ENCODE assay signal across 8 mouse cellular contexts in genomic region chr14:51082599-51083581, GRCm38 (mm10). TPM values are rescaled to one million over a fixed set of nuclear protein-coding genes. Genes with fewer than 3 reads are reported as not detected.
DNase-seq lines count a peak whose midpoint lies in the region; ATAC-seq lines count a peak whose summit lies in the region.

No protein-coding gene starts in this region.

- no peaks in the 10 kb centered on the region for H3K27me3 ChIP-seq in intestine, embryonic 14.5 days (replicated peaks; ENCODE audit: control insufficient read depth, insufficient read depth, low read length)
- peaks cover 30% of the 10 kb centered on the region for H3K27me3 ChIP-seq in limb, embryonic 15.5 days
- H3K27me3 ChIP-seq in midbrain, embryonic 14.5 days (ENCODE audit: control insufficient read depth, insufficient read depth, low read length), result peaks cover 15% of the 10 kb centered on the region
- H3K27me3 ChIP-seq in stomach, embryonic 15.5 days (replicated peaks), result no peaks in the 10 kb centered on the region

- no peaks in the 10 kb centered on the region; the same call in 1 of the 2 replicates for H3K4me1 ChIP-seq in intestine, embryonic 14.5 days (replicated peaks; ENCODE audit: control insufficient read depth, insufficient read depth, low read length)
- H3K4me1 ChIP-seq in limb, embryonic 15.5 days, result peaks cover 8% of the 10 kb centered on the region; the same call in 1 of the 2 replicates
- H3K4me1 ChIP-seq in midbrain, embryonic 14.5 days (ENCODE audit: control insufficient read depth, insufficient read depth, low read length), result 0 out of 2 replicates have a peak, but pooled peaks cover 10% of the 10 kb centered on the region
- 0 out of 2 replicates have a peak, but pooled peaks cover 3% of the 10 kb centered on the region for H3K4me1 ChIP-seq in stomach, embryonic 15.5 days

- DNase-seq in urinary bladder, adult 18-20 months (ENCODE audit: low spot score in 2 of 2), result peak; percentile 39 to 59
- DNase-seq in urinary bladder, postnatal 10 days (ENCODE audit: low spot score), result no peak
- DNase-seq in cerebellum, adult 9-10 months, result peak; percentile 71
- peak; percentile 33 for DNase-seq in gastrocnemius, postnatal 14 days
- DNase-seq in intestine, embryonic 14.5 days (ENCODE audit: low spot score), result peak; percentile 80
- DNase-seq in midbrain, embryonic 14.5 days, result peak; percentile 69

- intact Hi-C loops in gastrocnemius, postnatal 14 days (cut with DNase I; ENCODE audit: low total_unique reads), result no loop called here

- H3K9ac ChIP-seq in intestine, embryonic 14.5 days (ENCODE audit: low read length), result peak overlapping the region; percentile 28
- H3K9ac ChIP-seq in limb, embryonic 15.5 days, result peak overlapping the region; percentile 39; the same call in 1 of the 2 replicates
- H3K9ac ChIP-seq in midbrain, embryonic 14.5 days (replicated peaks; ENCODE audit: low read length), result peak overlapping the region; percentile 48
- H3K9ac ChIP-seq in stomach, embryonic 15.5 days, result peak overlapping the region; percentile 3; the same call in 1 of the 2 replicates

- no peaks in the 10 kb centered on the region for H3K9me3 ChIP-seq in intestine, embryonic 14.5 days (ENCODE audit: control insufficient read depth, low read length)
- H3K9me3 ChIP-seq in limb, embryonic 15.5 days, result no peaks in the 10 kb centered on the region
- no peaks in the 10 kb centered on the region for H3K9me3 ChIP-seq in midbrain, embryonic 14.5 days (ENCODE audit: control insufficient read depth, low read length)
- no peaks in the 10 kb centered on the region for H3K9me3 ChIP-seq in stomach, embryonic 15.5 days

- peak overlapping the region; percentile 64 for H3K4me2 ChIP-seq in intestine, embryonic 14.5 days (ENCODE audit: low read length)
- peak overlapping the region; percentile 81 for H3K4me2 ChIP-seq in limb, embryonic 15.5 days
- peak overlapping the region; percentile 69 for H3K4me2 ChIP-seq in midbrain, embryonic 14.5 days (ENCODE audit: low read length)
- H3K4me2 ChIP-seq in stomach, embryonic 15.5 days, result peak overlapping the region; percentile 73

- no peaks in the 10 kb centered on the region for H3K36me3 ChIP-seq in intestine, embryonic 14.5 days (ENCODE audit: control insufficient read depth, insufficient read depth, low read length)
- no peaks in the 10 kb centered on the region for H3K36me3 ChIP-seq in limb, embryonic 15.5 days
- no peaks in the 10 kb centered on the region for H3K36me3 ChIP-seq in midbrain, embryonic 14.5 days (ENCODE audit: control insufficient read depth, insufficient read depth, low read length)
- H3K36me3 ChIP-seq in stomach, embryonic 15.5 days, result no peaks in the 10 kb centered on the region

- WGBS in intestine, embryonic 14.5 days, result 3% methylated on average over 37 of the region's 40 CpGs
- 2% methylated on average over 40 of the region's 40 CpGs for WGBS in limb, embryonic 15.5 days
- WGBS in midbrain, embryonic 14.5 days, result 3% methylated on average over 39 of the region's 40 CpGs
- WGBS in stomach, embryonic 15.5 days, result 3% methylated on average over 40 of the region's 40 CpGs

- H3K27ac ChIP-seq in intestine, embryonic 14.5 days (ENCODE audit: low read depth), result no peak overlapping the region
- H3K27ac ChIP-seq in limb, embryonic 15.5 days, result no peak overlapping the region
- no peak overlapping the region for H3K27ac ChIP-seq in midbrain, embryonic 14.5 days (replicated peaks; ENCODE audit: low read depth, low read length)
- H3K27ac ChIP-seq in stomach, embryonic 15.5 days, result peak overlapping the region; percentile 36; the same call in 1 of the 2 replicates

- ATAC-seq in intestine, embryonic 14.5 days (replicated peaks; ENCODE audit: low FRiP score, low TSS enrichment, low read depth), result peak; percentile 67
- ATAC-seq in limb, embryonic 15.5 days (ENCODE audit: insufficient number of reproducible peaks, low FRiP score, low TSS enrichment, low read depth), result peak; percentile 53
- peak; percentile 78 for ATAC-seq in midbrain, embryonic 14.5 days (ENCODE audit: low FRiP score, low TSS enrichment)
- ATAC-seq in stomach, embryonic 15.5 days (ENCODE audit: insufficient read depth, low FRiP score, low read depth), result peak; percentile 37; the same call in 1 of the 2 replicates

- H3K4me3 ChIP-seq in intestine, embryonic 14.5 days (ENCODE audit: low read depth, low read length), result peak overlapping the region; percentile 55
- peak overlapping the region; percentile 48 for H3K4me3 ChIP-seq in limb, embryonic 15.5 days
- peak overlapping the region; percentile 43 for H3K4me3 ChIP-seq in midbrain, embryonic 14.5 days (replicated peaks; ENCODE audit: low read depth, low read length)
- peak overlapping the region; percentile 55 for H3K4me3 ChIP-seq in stomach, embryonic 15.5 days (replicated peaks)

RNA-seq across cellular contexts. Expression of gene Rnase4, which starts 8.0 kb away (rescaled TPM):
- total RNA-seq in gastrocnemius, postnatal 14 days (2021), result 10 to 100 TPM; 46.5 to 51.1 TPM
- 142 and 151 TPM in 2 replicates for polyA plus RNA-seq in intestine, embryonic 14.5 days (2014; fragmentation: Nextera tagmentation; extraction: Ambion mirVana)
- polyA plus RNA-seq in limb, embryonic 15.5 days (2015; fragmentation: Nextera tagmentation; extraction: Ambion mirVana), result 68.6 and 83.1 TPM in 2 replicates
- polyA plus RNA-seq in midbrain, embryonic 14.5 days (2014; fragmentation: Nextera tagmentation; extraction: Ambion mirVana), result 9.6 and 12.7 TPM in 2 replicates
- 152 and 176 TPM in 2 replicates for polyA plus RNA-seq in stomach, embryonic 15.5 days (2015; fragmentation: Nextera tagmentation; extraction: Ambion mirVana)

RNA-seq across cellular contexts. Expression of gene Ang, which starts 8.1 kb away (rescaled TPM):
- 1 to 10 TPM; 3.6 to 3.8 TPM for total RNA-seq in gastrocnemius, postnatal 14 days (2021)
- polyA plus RNA-seq in intestine, embryonic 14.5 days (2014; fragmentation: Nextera tagmentation; extraction: Ambion mirVana), result 34.0 and 38.6 TPM in 2 replicates
- polyA plus RNA-seq in limb, embryonic 15.5 days (2015; fragmentation: Nextera tagmentation; extraction: Ambion mirVana), result 10.1 and 10.5 TPM in 2 replicates
- polyA plus RNA-seq in midbrain, embryonic 14.5 days (2014; fragmentation: Nextera tagmentation; extraction: Ambion mirVana), result 1.5 and 2.7 TPM in 2 replicates
- polyA plus RNA-seq in stomach, embryonic 15.5 days (2015; fragmentation: Nextera tagmentation; extraction: Ambion mirVana), result 44.8 and 50.6 TPM in 2 replicates

RNA-seq across cellular contexts. Expression of gene Olfr750, which starts 8.7 kb away (rescaled TPM):
- not detected for total RNA-seq in gastrocnemius, postnatal 14 days (2021)
- not detected in 2 replicates for polyA plus RNA-seq in intestine, embryonic 14.5 days (2014; fragmentation: Nextera tagmentation; extraction: Ambion mirVana)
- not detected in 2 replicates for polyA plus RNA-seq in limb, embryonic 15.5 days (2015; fragmentation: Nextera tagmentation; extraction: Ambion mirVana)
- polyA plus RNA-seq in midbrain, embryonic 14.5 days (2014; fragmentation: Nextera tagmentation; extraction: Ambion mirVana), result 0.11 TPM in 1 of 2 replicates, not detected in the other
- not detected in 2 replicates for polyA plus RNA-seq in stomach, embryonic 15.5 days (2015; fragmentation: Nextera tagmentation; extraction: Ambion mirVana)

RNA-seq across cellular contexts. Expression of gene Rnase12, which starts 25.4 kb away (rescaled TPM):
- not detected for total RNA-seq in gastrocnemius, postnatal 14 days (2021)
- polyA plus RNA-seq in intestine, embryonic 14.5 days (2014; fragmentation: Nextera tagmentation; extraction: Ambion mirVana), result 0.47 and 0.97 TPM in 2 replicates
- not detected in 2 replicates for polyA plus RNA-seq in limb, embryonic 15.5 days (2015; fragmentation: Nextera tagmentation; extraction: Ambion mirVana)
- polyA plus RNA-seq in midbrain, embryonic 14.5 days (2014; fragmentation: Nextera tagmentation; extraction: Ambion mirVana), result 0.34 and 0.59 TPM in 2 replicates
- polyA plus RNA-seq in stomach, embryonic 15.5 days (2015; fragmentation: Nextera tagmentation; extraction: Ambion mirVana), result 0.44 and 0.83 TPM in 2 replicates

RNA-seq across cellular contexts. Expression of gene Eddm3b, which starts 31.3 kb away (rescaled TPM):
- total RNA-seq in gastrocnemius, postnatal 14 days (2021), result not detected
- 0.12 TPM in 1 of 2 replicates, not detected in the other for polyA plus RNA-seq in intestine, embryonic 14.5 days (2014; fragmentation: Nextera tagmentation; extraction: Ambion mirVana)
- polyA plus RNA-seq in limb, embryonic 15.5 days (2015; fragmentation: Nextera tagmentation; extraction: Ambion mirVana), result not detected in 2 replicates
- polyA plus RNA-seq in midbrain, embryonic 14.5 days (2014; fragmentation: Nextera tagmentation; extraction: Ambion mirVana), result not detected in 2 replicates
- not detected in 2 replicates for polyA plus RNA-seq in stomach, embryonic 15.5 days (2015; fragmentation: Nextera tagmentation; extraction: Ambion mirVana)
